Mouse (Mus musculus): ENCODE measurements around the gene Atg16l2. TPM values are rescaled to one million over a fixed set of nuclear protein-coding genes. Genes with fewer than 3 reads are reported as not detected.

The Atg16l2 gene
- polyA plus RNA-seq, 1 experiment: 8.3 TPM

DNA sequence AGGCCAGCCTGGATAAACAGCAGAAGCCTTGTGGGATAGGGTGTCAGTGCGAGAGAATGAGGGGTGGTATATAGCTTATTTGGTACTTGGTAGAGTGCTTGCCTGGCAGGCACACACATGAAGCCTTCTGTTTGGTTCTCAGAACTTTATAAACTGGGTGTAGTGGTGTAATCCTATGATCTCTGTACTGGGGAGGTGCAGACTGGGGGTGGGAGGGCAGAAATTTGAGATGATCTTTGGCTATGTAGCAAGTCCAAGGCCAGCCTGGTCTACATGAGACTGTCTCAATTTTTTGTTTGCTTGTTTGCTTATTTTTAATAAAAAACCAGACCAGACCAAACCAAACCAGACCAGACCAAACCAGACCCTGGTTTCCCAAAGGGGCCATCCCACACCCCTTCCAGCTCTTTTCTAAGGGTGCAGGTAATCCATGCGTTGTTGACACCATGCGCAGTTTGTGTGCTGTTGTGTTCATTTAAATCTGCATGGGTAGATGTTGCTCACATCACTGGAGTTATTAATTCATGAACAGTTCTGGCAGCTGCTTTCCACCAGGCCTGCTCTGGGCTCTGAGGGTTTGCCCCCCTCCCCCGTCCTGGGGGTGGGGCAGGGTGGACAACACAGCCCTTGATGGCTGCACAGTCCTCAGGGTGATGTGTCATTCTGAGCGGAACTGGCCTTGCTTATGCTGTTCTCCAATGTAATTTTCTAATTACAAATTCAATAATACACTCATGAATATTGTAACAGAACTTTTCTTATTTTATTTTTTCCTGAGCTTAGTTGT, 30.2 kb upstream of the Atg16l2 start:
- no peaks in the 10 kb centered on the region for H3K79me3 ChIP-seq (ENCODE audit: low read depth)
- H3K36me3 ChIP-seq (ENCODE audit: control insufficient read depth, insufficient read depth): no peaks in the 10 kb centered on the region
- H3K4me3 ChIP-seq (ENCODE audit: insufficient read depth, poor library complexity, severe bottlenecking): no peak overlapping the region
- no peaks in the 10 kb centered on the region for H3K79me2 ChIP-seq (ENCODE audit: control insufficient read depth, insufficient read depth)
- TF ChIP-seq CTCF (IDR thresholded peaks at IDR 0.05; ENCODE audit: control insufficient read depth, insufficient read depth, insufficient read length) (no peak), CEBPB (IDR thresholded peaks at IDR 0.05; ENCODE audit: low read depth) (no peak), MAX (IDR thresholded peaks at IDR 0.05) (no peak), MYOD1 (IDR thresholded peaks at IDR 0.05; ENCODE audit: control insufficient read depth, insufficient read length, low read depth) (no peak), MYOG (IDR thresholded peaks at IDR 0.05; ENCODE audit: control insufficient read depth, extremely low read depth, insufficient read length) (no peak), FOSL1 (IDR thresholded peaks at IDR 0.05; ENCODE audit: insufficient read depth, low read length, poor library complexity, severe bottlenecking) (no peak), USF1 (IDR thresholded peaks at IDR 0.05; ENCODE audit: low read depth) (no peak)
- no peak overlapping the region for H3ac ChIP-seq (ENCODE audit: control insufficient read depth, insufficient read length, low read depth)
- no peaks in the 10 kb centered on the region for H3K27me3 ChIP-seq (ENCODE audit: control insufficient read depth, insufficient read depth, insufficient read length)

DNA sequence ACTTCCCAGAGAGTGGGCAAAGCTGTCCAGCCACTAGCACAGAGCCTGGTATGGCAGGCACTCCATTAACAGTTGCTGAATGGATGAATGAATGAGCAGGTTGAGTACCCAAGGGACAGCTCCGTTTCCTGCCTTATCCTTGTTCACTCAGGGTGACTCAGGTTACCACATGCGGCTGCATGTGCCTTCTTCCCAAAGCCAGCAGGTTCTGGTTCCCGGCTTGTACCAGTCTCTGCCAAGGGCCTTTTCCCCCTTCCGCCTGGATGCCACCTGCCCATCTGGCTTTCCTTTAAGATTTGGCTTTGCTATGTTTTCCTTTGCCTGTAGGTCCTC, 28.8 kb upstream of the Atg16l2 start:
- no peaks in the 10 kb centered on the region for H3K79me2 ChIP-seq (ENCODE audit: control insufficient read depth, insufficient read depth)
- H3K36me3 ChIP-seq (ENCODE audit: control insufficient read depth, insufficient read depth): no peaks in the 10 kb centered on the region
- H3K27me3 ChIP-seq (ENCODE audit: control insufficient read depth, insufficient read depth, insufficient read length): no peaks in the 10 kb centered on the region
- H3K4me3 ChIP-seq (ENCODE audit: insufficient read depth, poor library complexity, severe bottlenecking): no peak overlapping the region
- TF ChIP-seq USF1 (IDR thresholded peaks at IDR 0.05; ENCODE audit: low read depth) (no peak), CEBPB (IDR thresholded peaks at IDR 0.05; ENCODE audit: low read depth) (no peak), CTCF (IDR thresholded peaks at IDR 0.05; ENCODE audit: control insufficient read depth, insufficient read depth, insufficient read length) (no peak), MYOG (IDR thresholded peaks at IDR 0.05; ENCODE audit: control insufficient read depth, extremely low read depth, insufficient read length) (no peak), MAX (IDR thresholded peaks at IDR 0.05) (peak; percentile 43), MYOD1 (IDR thresholded peaks at IDR 0.05; ENCODE audit: control insufficient read depth, insufficient read length, low read depth) (peak; percentile 45), FOSL1 (IDR thresholded peaks at IDR 0.05; ENCODE audit: insufficient read depth, low read length, poor library complexity, severe bottlenecking) (no peak)
- no peaks in the 10 kb centered on the region for H3K79me3 ChIP-seq (ENCODE audit: low read depth)
- no peak overlapping the region for H3ac ChIP-seq (ENCODE audit: control insufficient read depth, insufficient read length, low read depth)

DNA sequence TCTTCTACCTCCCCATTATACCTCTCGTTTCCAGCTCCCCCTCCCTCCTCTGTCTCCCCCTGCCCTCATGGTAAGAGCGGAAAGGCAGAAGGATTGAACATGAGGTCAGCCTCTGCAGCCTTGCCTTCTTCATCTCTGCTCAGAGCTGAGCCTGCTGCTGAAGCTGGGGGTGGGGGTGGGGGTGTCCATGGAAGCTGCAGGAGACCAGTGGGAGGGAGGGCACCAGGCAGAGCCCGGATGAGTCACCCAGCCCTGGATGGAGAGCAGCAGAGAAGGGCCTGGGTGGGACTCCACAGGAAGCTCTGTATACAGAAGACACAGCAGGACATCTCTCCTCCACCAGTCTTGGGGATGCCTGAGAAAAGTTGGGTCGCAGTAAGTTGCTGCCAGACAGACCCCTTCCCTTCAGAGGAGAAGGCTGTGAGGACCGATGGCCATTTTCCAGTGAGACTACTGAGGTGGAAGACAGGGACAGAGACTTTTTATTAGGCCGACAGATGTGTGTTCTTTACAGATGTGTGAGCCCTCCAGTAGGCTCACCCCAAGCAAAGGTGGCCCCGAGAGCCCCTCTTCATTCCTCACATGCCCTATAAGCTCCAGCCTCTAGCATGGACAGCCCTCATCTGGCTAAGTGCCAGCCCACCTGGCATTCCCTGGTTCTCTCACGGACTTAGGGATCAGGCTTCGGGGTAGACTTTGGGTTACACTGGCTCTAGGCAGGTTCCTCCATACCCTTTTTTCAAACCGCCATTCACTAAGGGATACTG, 28.2 kb upstream of the Atg16l2 start:
- H3ac ChIP-seq (ENCODE audit: control insufficient read depth, insufficient read length, low read depth): no peak overlapping the region
- no peaks in the 10 kb centered on the region for H3K79me2 ChIP-seq (ENCODE audit: control insufficient read depth, insufficient read depth)
- H3K79me3 ChIP-seq (ENCODE audit: low read depth): no peaks in the 10 kb centered on the region
- TF ChIP-seq MYOG (IDR thresholded peaks at IDR 0.05; ENCODE audit: control insufficient read depth, extremely low read depth, insufficient read length) (no peak), CEBPB (IDR thresholded peaks at IDR 0.05; ENCODE audit: low read depth) (no peak), FOSL1 (IDR thresholded peaks at IDR 0.05; ENCODE audit: insufficient read depth, low read length, poor library complexity, severe bottlenecking) (no peak), MAX (IDR thresholded peaks at IDR 0.05) (no peak), MYOD1 (IDR thresholded peaks at IDR 0.05; ENCODE audit: control insufficient read depth, insufficient read length, low read depth) (no peak), CTCF (IDR thresholded peaks at IDR 0.05; ENCODE audit: control insufficient read depth, insufficient read depth, insufficient read length) (no peak), USF1 (IDR thresholded peaks at IDR 0.05; ENCODE audit: low read depth) (no peak)
- H3K36me3 ChIP-seq (ENCODE audit: control insufficient read depth, insufficient read depth): no peaks in the 10 kb centered on the region
- H3K4me3 ChIP-seq (ENCODE audit: insufficient read depth, poor library complexity, severe bottlenecking): no peak overlapping the region
- H3K27me3 ChIP-seq (ENCODE audit: control insufficient read depth, insufficient read depth, insufficient read length): no peaks in the 10 kb centered on the region

- no peaks in the 10 kb centered on the region for H3K79me2 ChIP-seq (ENCODE audit: control insufficient read depth, insufficient read depth)
- no peaks in the 10 kb centered on the region for H3K27me3 ChIP-seq (ENCODE audit: control insufficient read depth, insufficient read depth, insufficient read length)
- no peak overlapping the region for H3K4me3 ChIP-seq (ENCODE audit: insufficient read depth, poor library complexity, severe bottlenecking)
- H3ac ChIP-seq (ENCODE audit: control insufficient read depth, insufficient read length, low read depth): peak overlapping the region; percentile 10
- no peak for TF ChIP-seq MYOD1 (IDR thresholded peaks at IDR 0.05; ENCODE audit: control insufficient read depth, insufficient read length, low read depth)
- no peak for TF ChIP-seq MYOG (IDR thresholded peaks at IDR 0.05; ENCODE audit: control insufficient read depth, extremely low read depth, insufficient read length)
- no peak for TF ChIP-seq CEBPB (IDR thresholded peaks at IDR 0.05; ENCODE audit: low read depth)
- no peak for TF ChIP-seq CTCF (IDR thresholded peaks at IDR 0.05; ENCODE audit: control insufficient read depth, insufficient read depth, insufficient read length)
- TF ChIP-seq FOSL1 (IDR thresholded peaks at IDR 0.05; ENCODE audit: insufficient read depth, low read length, poor library complexity, severe bottlenecking): no peak
- TF ChIP-seq MAX (IDR thresholded peaks at IDR 0.05): no peak
- no peak for TF ChIP-seq USF1 (IDR thresholded peaks at IDR 0.05; ENCODE audit: low read depth)
- no peaks in the 10 kb centered on the region for H3K79me3 ChIP-seq (ENCODE audit: low read depth)
- H3K36me3 ChIP-seq (ENCODE audit: control insufficient read depth, insufficient read depth): no peaks in the 10 kb centered on the region
These were observed 27.6 kb upstream of the Atg16l2 start for GRCm38 (mm10) chr7:101329606-101330005.

GRCm38 (mm10) chr7:101328621-101329158, 26.6 kb upstream of the Atg16l2 start:
- H3K4me3 ChIP-seq (ENCODE audit: insufficient read depth, poor library complexity, severe bottlenecking): no peak overlapping the region
- H3K79me2 ChIP-seq (ENCODE audit: control insufficient read depth, insufficient read depth): no peaks in the 10 kb centered on the region
- H3K27me3 ChIP-seq (ENCODE audit: control insufficient read depth, insufficient read depth, insufficient read length): no peaks in the 10 kb centered on the region
- TF ChIP-seq MYOD1 (IDR thresholded peaks at IDR 0.05; ENCODE audit: control insufficient read depth, insufficient read length, low read depth) (peak; percentile 59), FOSL1 (IDR thresholded peaks at IDR 0.05; ENCODE audit: insufficient read depth, low read length, poor library complexity, severe bottlenecking) (peak; percentile 26), CEBPB (IDR thresholded peaks at IDR 0.05; ENCODE audit: low read depth) (no peak), USF1 (IDR thresholded peaks at IDR 0.05; ENCODE audit: low read depth) (no peak), MAX (IDR thresholded peaks at IDR 0.05) (no peak), CTCF (IDR thresholded peaks at IDR 0.05; ENCODE audit: control insufficient read depth, insufficient read depth, insufficient read length) (no peak), MYOG (IDR thresholded peaks at IDR 0.05; ENCODE audit: control insufficient read depth, extremely low read depth, insufficient read length) (no peak)
- H3K36me3 ChIP-seq (ENCODE audit: control insufficient read depth, insufficient read depth): no peaks in the 10 kb centered on the region
- no peak overlapping the region for H3ac ChIP-seq (ENCODE audit: control insufficient read depth, insufficient read length, low read depth)
- H3K79me3 ChIP-seq (ENCODE audit: low read depth): no peaks in the 10 kb centered on the region

All from C2C12 (cell line).